ENCODE assay signal across 26 mouse cellular contexts in the genomic region with DNA sequence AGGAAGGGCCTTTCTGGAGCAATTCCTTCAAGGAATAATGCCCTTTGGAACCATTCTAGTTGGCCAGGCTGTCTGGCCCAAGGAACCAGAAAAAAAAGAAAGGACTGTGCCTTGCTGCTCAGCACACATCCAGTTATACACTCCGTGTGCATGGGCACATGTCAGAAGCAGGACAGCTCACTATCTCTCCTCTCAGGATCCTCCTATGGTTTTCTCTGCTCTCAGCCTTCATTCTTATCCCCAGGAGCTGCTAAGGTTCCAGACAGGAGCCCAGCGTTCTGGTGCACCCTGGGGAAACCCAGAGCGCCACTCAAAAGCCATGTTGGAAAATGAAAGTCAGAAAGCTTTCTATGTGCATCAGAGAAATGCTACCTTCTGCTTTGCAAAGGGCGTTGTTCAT. TPM values are rescaled to one million over a fixed set of nuclear protein-coding genes. Genes with fewer than 3 reads are reported as not detected.
"Had no signal": no experiment of that assay in that cellular context is flagged by ENCODE, and none has a peak within 500 bp of the region (broad histone marks: within the 10 kb centered on the region; RNA-seq: fewer than 3 reads in every experiment).

No protein-coding gene starts in this region.

- H3K36me3 ChIP-seq: heart, embryonic 10.5 days; heart, embryonic 12.5 days; heart, embryonic 15.5 days; hindbrain, embryonic 10.5 days; hindbrain, embryonic 12.5 days; intestine, embryonic 15.5 days; kidney, embryonic 15.5 days had no signal

- H3K4me2 ChIP-seq: heart, embryonic 11.5 days; heart, embryonic 12.5 days; heart, embryonic 13.5 days; heart, embryonic 15.5 days; hindbrain, embryonic 12.5 days; hindbrain, embryonic 13.5 days; hindbrain, embryonic 14.5 days; hindbrain, embryonic 15.5 days; intestine, embryonic 15.5 days; kidney, embryonic 15.5 days had no signal

- H3K9ac ChIP-seq: heart, embryonic 12.5 days; heart, embryonic 13.5 days; heart, embryonic 15.5 days; hindbrain, embryonic 12.5 days; hindbrain, embryonic 13.5 days; hindbrain, embryonic 14.5 days; hindbrain, embryonic 15.5 days; intestine, embryonic 15.5 days; kidney, embryonic 15.5 days had no signal

- H3K4me3 ChIP-seq: heart, embryonic 10.5 days; heart, embryonic 12.5 days; heart, embryonic 13.5 days; heart, embryonic 15.5 days; hindbrain, embryonic 10.5 days; hindbrain, embryonic 12.5 days; hindbrain, embryonic 13.5 days; hindbrain, embryonic 15.5 days; intestine, embryonic 15.5 days; kidney, embryonic 15.5 days; layer of hippocampus, adult 2 months; left cerebral cortex, adult 2 months had no signal

- DNase-seq: heart, postnatal 10 days; heart, postnatal 14 days; heart, postnatal 36 days; heart, postnatal 4 days; kidney, adult 18-20 months; kidney, postnatal 10 days; kidney, postnatal 14 days; kidney, postnatal 4 days; layer of hippocampus, adult 9-11 months; layer of hippocampus, postnatal 36 days had no signal

- H3K9me3 ChIP-seq: heart, embryonic 10.5 days; heart, embryonic 12.5 days; heart, embryonic 13.5 days; heart, embryonic 15.5 days; hindbrain, embryonic 10.5 days; hindbrain, embryonic 12.5 days; hindbrain, embryonic 13.5 days; hindbrain, embryonic 15.5 days; intestine, embryonic 15.5 days; kidney, embryonic 15.5 days had no signal

- H3K27ac ChIP-seq: heart, embryonic 10.5 days; heart, embryonic 13.5 days; heart, embryonic 15.5 days; hindbrain, embryonic 10.5 days; hindbrain, embryonic 12.5 days; hindbrain, embryonic 13.5 days; hindbrain, embryonic 14.5 days; hindbrain, embryonic 15.5 days; hindbrain, postnatal 0 days; intestine, embryonic 15.5 days; kidney, embryonic 15.5 days; kidney, postnatal 0 days; layer of hippocampus, adult 2 months; left cerebral cortex, adult 2 months had no signal

- H3K27me3 ChIP-seq: heart, embryonic 12.5 days; heart, embryonic 13.5 days; heart, embryonic 15.5 days; hindbrain, embryonic 12.5 days; hindbrain, embryonic 13.5 days; hindbrain, embryonic 15.5 days; intestine, embryonic 15.5 days; kidney, embryonic 15.5 days had no signal

- H3K4me1 ChIP-seq: heart, embryonic 12.5 days; heart, embryonic 13.5 days; heart, embryonic 15.5 days; hindbrain, embryonic 12.5 days; hindbrain, embryonic 13.5 days; hindbrain, embryonic 15.5 days; intestine, embryonic 15.5 days had no signal

RNA-seq across cellular contexts. Expression of gene Irf4, which starts 33.5 kb away (rescaled TPM):
- total RNA-seq: hindbrain, postnatal 0 days had no signal
- polyA plus RNA-seq: hindbrain, embryonic 10.5 days had no signal
